Mouse (Mus musculus): Measurements from ENCODE around the gene Pde6b.

- TF ChIP-seq GATA1 (IDR thresholded peaks at IDR 0.05; ENCODE audit: low read length), result no peak
- TF ChIP-seq TAL1 (IDR thresholded peaks at IDR 0.05; ENCODE audit: low read length), result no peak
Observed at GRCm38 (mm10) chr5:108376059-108376458, 12.1 kb upstream of the Pde6b start.

Data from erythroblast, embryonic 14.5 days (primary cell).